Mouse (Mus musculus) kidney, adult 2 months (tissue): Measurements from ENCODE around the gene Tead1.

Experiments used
- CTCF ChIP-seq: fragments of 200-500 bp; conservative IDR thresholded peaks from 2 replicates; pipeline ENCODE4 v1.5.1; 2011; ENCODE audit warnings: low read depth, mild to moderate bottlenecking, control low read depth, low read length, moderate library complexity, mixed read lengths; ENCODE audit not compliant: insufficient read depth, insufficient read length
- POLR2A ChIP-seq: fragments of 200-500 bp; IDR thresholded peaks from one replicate; pipeline ENCODE4 v1.6.1; 2011; ENCODE audit warnings: low read depth, low read length, control low read depth

DNA sequence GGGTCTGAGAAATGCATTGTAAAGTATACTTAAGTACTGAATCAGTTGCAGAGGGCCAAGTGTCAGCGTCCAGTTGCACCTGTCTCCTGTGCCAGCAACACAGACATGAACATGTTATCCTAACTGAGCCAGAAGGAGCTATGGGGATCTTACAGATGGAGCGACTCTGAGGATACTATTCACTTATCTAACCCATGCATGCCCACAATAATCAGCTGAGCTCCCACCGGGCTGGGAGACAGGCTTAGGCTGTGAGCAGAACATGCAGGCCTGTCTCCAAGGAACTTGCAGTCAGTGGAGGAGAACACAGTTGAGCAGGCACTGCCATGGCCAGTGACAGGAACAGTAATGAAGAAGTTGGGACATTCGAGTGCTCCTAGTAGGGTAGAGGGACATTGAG, 42.7 kb downstream of the Tead1 start:
- TF ChIP-seq POLR2A, result no peak
- TF ChIP-seq CTCF, result no peak
